Mouse (Mus musculus) adrenal gland, postnatal 14 days (tissue): ENCODE data around the gene Accs. TPM values are rescaled to one million over a fixed set of nuclear protein-coding genes. Genes with fewer than 3 reads are reported as not detected.

Experiments used
- DNase-seq: peaks from one replicate; pipeline ENCODE4 v3.0.0; 2021; ENCODE audit warnings: mixed read lengths
- total RNA-seq: library from RNA; stranded (reverse); gene quantifications from 2 replicates; pipeline ENCODE4 v1.2.3, GENCODE M21; 2021

Accs gene
- total RNA-seq, 1 experiment from 2014 or later = 6.7 TPM

DNA sequence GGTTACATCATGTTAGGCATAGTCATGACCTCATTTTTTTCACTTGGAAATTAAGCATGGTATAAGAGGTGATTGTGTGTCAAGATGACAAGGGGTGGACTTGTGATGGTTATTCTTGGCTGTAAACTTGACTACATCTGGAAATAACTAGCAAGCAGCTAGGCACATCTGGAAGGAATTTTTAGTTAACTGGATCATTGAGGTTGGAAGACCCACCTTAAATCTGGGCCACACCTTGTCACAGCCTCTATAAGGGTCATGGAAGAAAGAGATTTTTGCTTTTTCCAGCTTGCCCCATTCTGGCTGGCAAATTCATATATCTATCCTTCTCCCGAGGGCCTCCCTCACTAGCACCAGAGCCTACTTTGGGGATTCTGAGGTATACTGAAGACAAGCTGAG lies 1.6 kb upstream of the Accs start:
- no peak for DNase-seq

DNA sequence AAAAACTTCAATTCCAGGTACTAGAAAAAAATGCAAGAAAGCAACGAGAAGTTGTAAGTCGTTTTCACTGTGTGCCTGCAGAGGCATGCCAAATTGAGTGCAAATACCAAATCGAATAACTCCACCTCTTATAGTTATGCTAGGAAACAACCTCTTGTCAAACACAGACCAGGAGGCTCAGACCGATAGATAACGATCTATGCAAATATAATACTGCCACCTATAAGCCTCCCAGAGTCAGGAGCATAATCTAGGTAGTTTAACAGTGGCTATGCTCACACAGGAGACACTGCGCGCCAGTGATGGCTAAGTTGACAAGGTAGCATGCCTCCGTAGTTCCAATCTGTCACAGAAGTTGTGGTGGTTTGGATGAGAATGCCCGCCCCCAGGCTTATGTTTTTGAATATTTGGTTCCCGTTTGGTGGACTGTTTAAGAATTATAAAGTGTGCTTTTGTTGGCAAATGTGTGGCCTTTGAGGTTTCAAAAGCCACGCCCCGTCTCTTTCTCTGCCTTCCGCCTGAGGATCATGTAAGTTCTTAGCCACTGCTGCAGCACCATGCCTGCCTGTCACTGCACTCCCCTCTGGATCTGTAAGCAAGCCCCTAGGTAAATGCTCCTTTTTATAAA lies 688 bp upstream of the Accs start:
- DNase-seq = no peak

DNA sequence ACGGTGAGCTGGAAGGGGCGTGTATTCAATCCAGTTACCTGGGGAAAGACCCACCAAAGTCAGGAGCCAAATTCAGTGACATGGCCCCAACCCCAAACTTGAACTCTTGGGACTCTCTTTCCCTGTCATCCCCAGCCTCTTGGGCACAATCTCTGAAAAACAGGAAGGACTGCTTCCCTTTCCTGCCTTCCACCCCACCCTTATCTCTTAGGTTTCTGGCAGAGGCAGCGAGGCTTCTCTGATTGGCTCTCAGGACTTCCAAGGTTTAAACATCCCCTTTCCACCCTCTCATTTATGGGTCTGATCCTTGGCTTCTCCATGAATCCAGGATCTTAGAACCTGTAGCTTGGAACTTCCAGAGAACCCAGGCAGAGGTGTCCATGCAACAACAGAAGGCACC lies 8.4 kb downstream of the Accs start:
- no peak for DNase-seq

DNA sequence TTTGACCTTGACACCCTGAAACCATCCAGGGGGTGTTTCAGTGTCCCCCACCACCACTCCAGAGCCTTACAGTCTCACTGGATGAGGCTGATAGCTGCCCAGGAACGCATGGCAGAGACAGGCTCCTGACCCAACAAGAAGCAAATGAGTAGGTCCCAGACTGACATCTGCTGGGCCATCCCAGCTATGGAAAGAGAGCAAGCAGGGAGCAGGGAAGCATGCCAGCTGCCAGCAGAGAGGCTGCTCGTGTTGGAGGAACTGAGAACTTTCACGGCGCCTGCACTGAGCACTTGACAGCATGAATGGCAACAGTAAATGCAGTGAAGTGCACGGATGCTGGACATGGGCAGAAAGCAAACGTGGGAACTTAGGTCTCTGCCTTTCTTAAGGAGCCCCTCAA lies 9.6 kb downstream of the Accs start:
- no peak for DNase-seq

DNA sequence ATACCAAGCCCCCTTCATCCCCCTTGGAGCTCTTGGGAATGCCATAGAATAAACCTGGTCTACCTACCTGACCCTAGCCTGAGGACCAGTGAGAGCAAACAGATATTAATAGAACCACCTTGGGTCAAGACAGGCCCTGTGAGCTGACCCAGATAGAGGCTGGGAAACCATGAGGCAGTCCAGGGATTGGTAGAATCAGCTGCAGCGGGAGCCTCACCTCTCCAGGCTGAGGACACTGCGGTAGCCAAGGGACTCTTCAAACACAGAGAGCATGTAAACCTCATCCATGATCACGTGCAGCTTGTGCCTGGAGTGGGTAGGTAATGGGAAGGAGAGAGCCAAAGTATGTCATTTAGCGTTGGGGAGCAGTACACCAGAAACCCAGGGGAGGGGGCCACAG lies 10.8 kb downstream of the Accs start:
- no peak for DNase-seq

DNA sequence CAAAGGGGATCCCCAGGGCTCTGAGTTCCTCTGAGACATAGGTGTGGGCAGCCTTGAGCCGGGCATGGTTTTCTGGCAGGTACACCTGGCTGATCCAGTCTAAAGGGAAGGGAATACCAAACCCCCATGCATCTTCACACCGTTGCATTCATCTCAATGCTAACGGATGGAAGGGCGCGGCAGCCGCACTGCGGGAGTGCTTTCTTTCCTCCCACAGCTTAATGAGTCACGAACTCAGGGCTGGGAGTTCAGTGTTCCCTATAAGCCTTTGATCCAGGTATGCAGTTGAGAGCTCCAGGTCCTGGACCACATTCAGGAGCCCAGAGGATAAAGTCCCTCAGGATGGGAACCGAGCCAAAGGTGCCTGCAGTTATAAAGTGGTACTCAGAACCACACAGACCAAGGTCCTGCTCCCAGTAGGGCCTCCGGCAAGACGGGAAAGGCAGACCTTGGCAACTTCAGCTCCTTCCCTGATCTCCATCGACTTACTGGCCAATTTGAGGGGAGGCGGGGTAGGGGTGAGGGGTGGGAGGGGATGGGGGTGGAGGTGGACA lies 13.4 kb downstream of the Accs start:
- DNase-seq = no peak

DNA sequence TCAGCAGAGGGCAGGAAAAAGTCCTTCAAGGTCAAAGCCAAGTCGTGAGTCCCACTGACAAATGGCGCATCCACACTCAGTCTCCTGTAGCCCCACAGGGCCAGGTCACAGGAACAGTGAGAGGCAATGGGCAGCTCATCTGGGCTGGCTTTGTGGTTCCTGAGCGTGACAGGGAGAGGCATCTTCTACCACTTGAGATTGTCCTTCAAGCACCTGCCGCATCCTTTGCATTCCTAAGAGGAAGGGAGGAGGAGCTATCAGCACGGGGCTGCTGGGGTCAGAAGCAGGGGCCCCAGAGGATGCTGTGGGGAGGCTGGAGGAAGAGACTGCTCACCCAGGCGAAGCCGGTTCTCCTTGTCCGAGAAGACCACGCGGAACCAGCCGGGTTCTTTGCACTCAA lies 14.1 kb downstream of the Accs start:
- no peak for DNase-seq

DNA sequence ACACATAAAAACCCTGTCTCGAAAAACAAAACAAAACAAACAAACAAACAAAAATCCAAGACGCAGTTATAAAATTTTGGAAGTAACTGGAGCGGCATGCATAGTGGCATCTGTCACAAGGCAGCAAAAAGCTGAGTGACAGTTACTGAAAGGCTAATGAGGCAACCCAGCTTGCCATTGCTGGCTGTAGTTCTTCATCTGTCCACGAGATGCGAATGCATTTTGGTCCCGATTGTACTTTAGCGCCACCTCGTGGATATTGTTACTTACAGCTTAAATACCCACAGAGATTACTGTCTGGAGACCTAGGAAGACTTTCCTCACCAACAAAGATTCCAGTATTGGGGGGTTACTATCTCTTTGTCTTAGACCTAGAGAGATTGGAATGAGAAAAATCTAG lies 26.2 kb downstream of the Accs start:
- peak; percentile 85 for DNase-seq

DNA sequence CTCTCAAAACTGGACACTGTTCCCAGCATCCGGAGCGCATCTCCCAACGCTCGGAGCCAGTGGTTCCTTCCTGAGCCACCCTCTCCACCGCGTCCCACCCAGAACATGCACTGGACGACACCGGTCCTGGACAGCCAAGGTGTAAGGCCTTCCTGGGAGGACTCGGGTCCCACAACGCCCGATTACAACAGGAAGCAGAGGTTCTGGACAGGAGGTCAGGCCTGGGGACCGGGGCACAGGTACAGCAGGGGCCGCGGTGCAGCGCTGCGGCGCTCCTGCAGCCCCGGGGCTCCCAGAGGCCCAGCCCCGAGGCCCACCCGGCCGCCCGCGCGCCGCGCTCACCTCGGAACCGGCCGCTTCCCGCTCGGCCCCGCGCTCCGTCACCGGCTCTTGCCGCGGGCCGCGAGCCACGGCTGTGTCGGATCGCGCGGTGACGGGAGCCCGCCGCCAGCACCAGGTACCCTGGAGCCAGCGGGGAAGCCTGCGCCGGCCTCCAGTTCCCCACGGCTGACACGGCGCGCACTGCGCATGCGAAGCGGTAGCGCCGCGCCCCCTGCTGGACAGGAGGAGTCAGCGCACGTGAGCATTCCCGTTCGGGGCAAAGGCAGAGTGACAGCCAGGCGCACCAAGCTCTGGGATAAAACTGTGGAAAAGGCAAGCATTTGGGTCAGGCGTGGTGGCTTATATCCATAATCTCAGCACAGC lies 27.5 kb downstream of the Accs start, which contains the start of gene Ext2:
Gene Ext2, minus strand, starts transcription at position 524 of the 705 bp plus-strand sequence.
- peak; percentile 95 for DNase-seq

DNA sequence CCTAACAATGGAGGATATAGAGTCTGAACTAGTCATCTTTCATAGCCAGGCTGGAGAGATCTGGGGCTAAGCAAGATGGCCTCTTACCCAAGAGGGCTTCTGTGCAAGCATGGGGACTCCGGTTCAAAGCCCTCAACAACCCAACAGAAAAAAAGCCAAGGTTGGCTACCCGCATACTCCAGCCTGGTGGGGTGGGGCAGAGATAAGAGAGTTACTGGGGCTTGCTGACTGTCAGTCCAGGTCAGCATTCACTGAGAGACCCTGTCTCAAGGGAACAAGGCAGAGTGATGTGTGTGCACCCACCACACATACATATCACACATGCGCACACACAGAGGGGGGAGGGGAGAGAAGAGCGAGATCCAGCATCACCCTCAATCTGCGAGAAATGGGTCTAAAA lies 32.0 kb downstream of the Accs start:
- DNase-seq = no peak

DNA sequence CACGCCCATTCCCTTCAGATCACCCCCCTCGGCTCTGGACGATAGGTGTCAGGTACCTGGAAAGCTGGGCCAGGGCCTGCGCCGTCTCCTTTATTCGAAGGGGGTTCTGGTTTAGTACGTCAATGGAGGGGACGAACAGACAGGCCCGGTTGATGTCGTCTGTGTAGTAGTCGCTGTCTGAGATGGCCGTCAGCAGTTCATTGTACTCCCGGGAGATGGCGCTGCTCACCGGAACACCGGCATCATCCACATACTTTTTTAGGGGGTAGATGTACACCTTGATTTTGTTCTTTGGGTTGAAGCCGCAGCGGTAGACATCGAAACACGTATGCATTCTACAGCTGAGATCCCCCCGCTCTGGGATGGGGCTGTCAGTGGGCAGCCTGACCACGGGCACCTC lies 36.4 kb downstream of the Accs start:
- no peak for DNase-seq

DNA sequence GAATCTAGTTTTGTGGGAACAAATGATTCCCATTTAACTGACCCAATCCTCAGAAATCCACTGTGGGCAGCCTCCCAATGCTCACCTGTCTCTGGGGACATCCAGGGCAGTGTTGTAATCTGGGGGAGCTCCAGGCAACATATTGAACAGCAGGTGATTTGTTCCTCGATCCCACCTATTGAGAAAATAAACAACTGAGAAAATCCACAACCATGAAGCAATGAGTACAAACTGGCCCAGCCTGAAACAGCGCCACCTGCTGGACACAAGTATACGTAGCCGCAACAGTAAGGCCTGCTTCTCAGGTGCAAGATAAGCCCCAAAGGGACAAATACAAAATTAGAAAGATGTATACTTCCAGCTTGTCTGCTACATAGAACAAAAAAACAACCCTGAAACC lies 37.9 kb downstream of the Accs start:
- peak; percentile 80 for DNase-seq

DNA sequence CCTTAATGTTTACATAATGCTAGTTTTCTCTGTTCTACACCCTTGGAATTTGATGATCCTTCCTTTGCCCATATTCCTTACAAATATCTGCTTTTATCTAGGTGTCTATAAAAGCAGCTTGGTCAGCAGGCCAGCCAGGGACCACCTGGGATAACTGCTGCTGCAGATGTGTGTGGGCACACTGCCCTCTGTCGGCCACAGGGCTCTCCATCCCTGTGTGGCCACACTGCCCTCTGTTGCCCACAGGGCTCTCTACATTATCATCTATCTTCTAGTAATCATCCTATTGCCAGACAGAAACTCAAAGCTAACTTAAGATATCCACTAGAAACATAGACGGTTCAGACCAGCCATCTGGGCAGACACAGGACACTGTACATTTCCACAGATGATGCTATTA lies 39.8 kb downstream of the Accs start:
- peak; percentile 67 for DNase-seq

DNA sequence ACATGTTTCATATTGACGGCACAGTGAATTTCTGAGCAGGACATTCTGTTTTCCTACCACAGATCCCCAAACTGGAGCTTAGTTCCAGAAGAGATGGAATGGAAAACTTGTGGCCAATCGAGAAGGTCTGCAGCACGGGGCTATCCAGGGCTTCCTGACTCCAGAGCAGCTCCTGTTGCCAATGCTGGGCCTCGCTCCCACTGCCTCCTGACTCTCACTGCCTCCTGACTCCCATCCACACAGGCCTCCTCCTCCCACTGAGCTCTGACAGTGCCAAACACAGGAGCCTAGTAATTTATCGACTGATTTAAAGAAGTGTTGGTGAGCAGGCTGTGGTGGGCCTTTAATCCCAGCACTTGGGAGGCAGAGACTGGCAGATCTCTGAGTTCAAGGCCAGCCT lies 41.7 kb downstream of the Accs start:
- no peak for DNase-seq

DNA sequence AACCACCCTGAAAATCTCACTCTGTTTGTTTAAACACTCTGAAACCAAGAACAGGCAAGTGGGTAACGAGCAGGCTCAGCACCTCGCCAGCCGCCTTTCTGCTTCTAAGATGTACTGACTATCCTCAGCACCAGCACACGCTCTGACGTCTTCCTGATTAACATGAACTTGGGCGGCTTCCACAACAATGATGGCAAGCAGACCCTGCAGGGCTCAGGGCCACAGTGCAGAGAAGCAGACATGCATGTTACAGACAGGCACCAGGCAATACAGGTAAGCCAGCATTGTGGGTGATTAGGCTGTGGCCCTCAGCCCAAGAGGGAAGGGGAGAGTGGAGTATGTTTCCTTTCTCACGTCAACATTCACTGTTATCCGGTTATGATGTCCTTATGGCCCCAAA lies 42.3 kb downstream of the Accs start:
- no peak for DNase-seq

DNA sequence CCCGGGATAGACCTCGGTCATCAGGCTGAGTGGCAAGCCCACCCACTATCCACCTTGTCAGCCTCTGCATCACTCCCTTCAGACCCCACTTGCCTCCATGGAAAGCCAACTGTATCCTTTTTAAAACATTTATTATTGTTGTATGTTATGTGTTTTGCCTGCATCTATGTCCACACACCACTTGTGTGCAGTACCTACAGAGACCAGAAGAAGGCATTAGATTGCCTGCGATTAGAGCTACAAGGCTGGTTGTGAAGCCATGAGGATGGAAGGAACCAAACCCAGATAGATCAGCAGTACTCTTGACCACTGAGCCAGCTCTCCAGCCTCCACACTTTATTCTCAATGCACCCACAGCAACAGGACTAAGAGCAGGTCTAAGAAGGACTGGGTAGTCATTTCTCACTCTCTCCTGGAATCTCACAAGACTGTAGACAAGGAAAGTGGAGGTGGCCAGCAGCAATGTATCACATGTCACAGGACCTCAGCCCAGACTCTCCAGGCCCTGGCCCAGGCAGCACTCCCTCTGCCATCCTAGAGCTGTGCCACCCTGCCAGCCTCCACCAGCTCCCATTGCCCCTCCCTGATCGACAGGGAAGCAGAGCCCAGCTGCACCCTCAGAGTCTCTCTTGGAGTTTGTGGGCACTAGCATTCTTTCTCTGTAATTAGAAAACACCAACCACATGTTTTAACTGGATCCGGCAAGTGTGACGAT lies 43.1 kb downstream of the Accs start:
- peak; percentile 2 for DNase-seq

DNA sequence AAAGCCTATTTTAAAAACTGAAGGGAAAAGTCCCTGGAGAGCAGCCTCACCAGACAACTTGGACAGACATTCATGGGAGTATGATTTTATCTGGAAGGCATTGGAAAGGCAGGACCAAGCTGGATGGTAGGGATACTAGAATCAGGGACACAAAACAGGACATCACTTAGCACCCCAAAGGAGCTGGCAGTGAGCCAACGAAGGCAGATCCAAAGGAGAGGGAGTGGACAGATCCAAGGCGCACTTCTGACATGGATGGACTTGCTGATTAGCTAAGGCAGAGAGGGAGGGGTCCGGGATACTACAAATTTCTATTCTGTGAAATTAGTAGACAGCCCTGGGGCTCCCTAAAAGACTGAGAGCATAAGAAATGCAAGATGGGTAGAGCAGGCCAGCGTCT lies 44.2 kb downstream of the Accs start:
- DNase-seq = peak; percentile 12

DNA sequence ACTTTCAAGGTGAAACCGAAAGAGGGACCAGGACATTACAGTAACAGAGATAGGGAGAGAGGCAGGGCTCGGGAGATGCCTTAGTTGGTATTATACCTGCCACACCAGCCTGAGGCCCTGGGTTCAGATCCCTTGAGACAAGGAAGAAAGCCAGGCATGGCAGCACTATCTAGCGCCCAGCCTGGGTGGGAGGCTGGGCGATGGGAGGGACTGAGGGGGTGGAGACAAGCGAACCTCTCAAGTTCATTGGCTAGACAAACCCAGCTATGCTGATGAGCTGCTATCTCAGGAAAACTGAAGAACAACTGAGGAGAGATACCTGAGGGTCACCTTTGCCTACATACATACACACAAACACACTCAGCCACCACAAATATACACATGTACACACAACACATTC lies 44.7 kb downstream of the Accs start:
- DNase-seq = peak; percentile 1

DNA sequence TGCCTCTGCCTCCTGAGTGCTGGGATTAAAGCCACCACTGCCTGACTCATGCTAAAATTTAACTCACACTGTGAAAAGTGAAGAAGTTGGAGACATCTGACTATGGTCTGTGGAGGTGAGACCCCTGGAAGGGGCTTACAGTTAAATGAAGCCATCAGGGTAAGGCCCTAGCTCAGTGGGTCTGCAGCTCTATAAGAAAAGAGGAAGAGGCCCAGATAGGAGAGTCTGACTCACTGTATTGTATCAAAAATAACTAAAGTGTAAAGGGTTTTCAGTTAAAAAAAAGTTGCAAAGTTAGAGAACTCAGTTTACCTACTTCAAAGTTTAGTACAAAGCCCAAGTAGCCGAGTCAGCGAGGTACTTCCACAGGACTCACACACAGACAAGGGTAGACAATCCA lies 46.8 kb downstream of the Accs start:
- no peak for DNase-seq

DNA sequence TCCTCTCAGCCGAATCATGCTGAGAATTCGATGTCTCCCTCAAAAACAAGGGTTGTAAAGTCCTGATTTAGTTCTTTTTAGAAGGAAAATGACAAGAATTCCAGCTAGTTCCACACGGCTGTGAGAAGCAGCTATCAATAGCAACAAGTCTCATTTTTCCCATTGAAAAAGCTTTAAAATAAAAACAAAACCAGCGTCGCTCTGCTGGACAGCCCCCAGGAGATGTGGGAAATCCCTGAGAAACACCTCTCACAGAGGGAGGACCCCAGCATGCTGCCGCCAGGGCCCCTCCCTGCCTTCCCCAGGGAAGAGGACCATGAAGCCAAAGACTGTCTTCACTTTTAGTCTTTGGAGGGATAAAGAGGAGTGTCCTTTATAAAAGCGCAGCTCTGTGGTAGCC lies 48.6 kb downstream of the Accs start:
- no peak for DNase-seq

DNA sequence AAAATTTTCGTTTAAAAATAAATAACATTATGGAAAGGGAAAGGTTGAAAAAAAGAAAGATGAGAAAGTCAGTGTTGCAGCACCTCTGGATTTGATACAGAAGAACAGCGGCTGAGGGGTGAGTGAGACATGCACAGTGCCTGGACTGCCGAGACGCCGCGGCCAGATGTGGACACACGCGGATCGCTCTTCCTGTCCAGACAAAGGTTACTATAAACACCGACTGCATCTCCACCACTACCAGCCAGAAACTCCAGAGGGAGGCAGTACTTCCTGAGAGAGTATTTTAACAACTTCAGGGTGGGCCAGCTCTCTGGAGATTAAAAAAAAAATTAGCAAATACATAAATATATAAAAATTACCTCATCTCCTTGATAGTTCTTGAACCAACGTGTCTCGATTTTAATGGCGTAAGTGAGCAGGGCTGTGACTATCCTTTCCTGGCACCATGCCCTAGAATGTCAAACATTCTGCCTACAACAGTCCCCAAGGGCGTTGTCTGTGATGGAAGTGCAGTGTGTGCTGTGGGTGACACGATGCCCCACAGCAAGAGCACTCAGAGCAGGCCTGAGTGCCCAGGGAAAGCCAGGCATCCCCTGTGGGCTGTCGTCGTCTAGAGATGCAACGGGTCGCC lies 52.5 kb downstream of the Accs start:
- peak; percentile 49 for DNase-seq

DNA sequence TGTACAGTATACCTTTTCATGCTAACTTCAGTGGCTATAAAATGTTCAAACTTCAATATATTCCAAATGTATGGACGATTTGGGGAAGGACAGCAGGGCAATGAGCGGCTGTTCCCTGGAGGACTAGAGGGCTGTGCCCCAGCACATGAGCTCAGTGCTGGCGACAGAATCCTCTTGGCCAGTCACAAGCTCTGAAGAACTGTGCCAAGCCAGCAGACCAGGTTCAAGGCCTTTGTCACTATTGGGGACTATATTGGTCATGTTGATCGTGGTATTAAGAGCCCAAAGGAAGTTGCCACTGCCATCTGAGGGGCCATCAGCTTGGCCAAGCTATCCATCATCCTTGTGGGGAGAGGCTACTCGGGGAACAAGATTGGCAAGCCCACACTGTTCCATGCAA lies 55.4 kb downstream of the Accs start:
- DNase-seq = peak; percentile 47
